Mouse (Mus musculus) neutrophil, adult 65 days (primary cell): ENCODE data around the gene Rbfox1. TPM values are rescaled to one million over a fixed set of nuclear protein-coding genes. Genes with fewer than 3 reads are reported as not detected.

ENCODE experiments used
- total RNA-seq: library from RNA; stranded (reverse); gene quantifications from 2 replicates; pipeline ENCODE4 v1.2.4, GENCODE M21; 2023

Rbfox1 gene
- total RNA-seq: not detected in 2 replicates

GRCm38 (mm10) chr16:5884746-5885689 is at the start of gene Rbfox1:
TSS of gene Rbfox1 (plus strand) at chr16:5885355.

